Mouse (Mus musculus): ENCODE measurements around the gene Srsf3. TPM values are rescaled to one million over a fixed set of nuclear protein-coding genes. Genes with fewer than 3 reads are reported as not detected.

Srsf3 gene
- total and polyA plus RNA-seq, 3 experiments, result 171 to 687 (median 380) TPM

GRCm38 (mm10) chr17:29023346-29023745 lies 9.1 kb upstream of the Srsf3 start:
- no peak for TF ChIP-seq MAZ (IDR thresholded peaks at IDR 0.05; ENCODE audit: low read depth, low read length)
- TF ChIP-seq HCFC1 (IDR thresholded peaks at IDR 0.05; ENCODE audit: low read depth, low read length), result no peak
- TF ChIP-seq PAX5 (IDR thresholded peaks at IDR 0.05; ENCODE audit: low read length), result no peak
- no peak for TF ChIP-seq USF1 (IDR thresholded peaks at IDR 0.05; ENCODE audit: low read depth, low read length)
- TF ChIP-seq SMC3 (IDR thresholded peaks at IDR 0.05; ENCODE audit: low read depth, low read length), result no peak
- TF ChIP-seq ELF1 (IDR thresholded peaks at IDR 0.05; ENCODE audit: low read depth, low read length), result no peak
- no peak for TF ChIP-seq SIN3A (IDR thresholded peaks at IDR 0.05; ENCODE audit: low read length)
- no peak for TF ChIP-seq KAT2A (IDR thresholded peaks at IDR 0.05; ENCODE audit: insufficient replicate concordance, low read length)
- TF ChIP-seq POLR2A (IDR thresholded peaks at IDR 0.05; ENCODE audit: low read depth, low read length), result no peak
- no peak for TF ChIP-seq MXI1 (IDR thresholded peaks at IDR 0.05; ENCODE audit: low read depth, low read length)
- no peak for TF ChIP-seq JUN (IDR thresholded peaks at IDR 0.05; ENCODE audit: insufficient read depth, low read depth, low read length)
- TF ChIP-seq CHD1 (IDR thresholded peaks at IDR 0.05; ENCODE audit: low read depth, low read length), result no peak
- TF ChIP-seq NRF1 (IDR thresholded peaks at IDR 0.05; ENCODE audit: low read depth, low read length), result no peak
- TF ChIP-seq NELFE (IDR thresholded peaks at IDR 0.05; ENCODE audit: low read depth, low read length), result no peak
- no peak for TF ChIP-seq RCOR1 (conservative IDR thresholded peaks at IDR 0.05; ENCODE audit: low read depth, low read length)
- TF ChIP-seq ZNF384 (IDR thresholded peaks at IDR 0.05; ENCODE audit: low read depth, low read length), result no peak
- no peak overlapping the region for H3K27ac ChIP-seq (ENCODE audit: insufficient read depth, low read depth)

GRCm38 (mm10) chr17:29024047-29024892 lies 8.2 kb upstream of the Srsf3 start:
- dilution Hi-C loops (cut with MboI; ENCODE audit: extremely low pct_ligation_motif_present, extremely low pct_unique_long_range_greater_than_20kb, low sequenced_read_pairs), result no loop called here
- H3K27me3 ChIP-seq (replicated peaks), result no peaks in the 10 kb centered on the region
- H3K9me3 ChIP-seq (replicated peaks; ENCODE audit: low read length), result no peaks in the 10 kb centered on the region
- H3K4me3 ChIP-seq (replicated peaks in 1 of 3; ENCODE audit: low read depth in 2 of 3, low read length in 2 of 3, poor library complexity in 1 of 3), result no peak overlapping the region
- H3K4me2 ChIP-seq (ENCODE audit: insufficient read depth, low read depth, poor library complexity, severe bottlenecking), result no peak overlapping the region
- no peaks in the 10 kb centered on the region for H3K36me3 ChIP-seq (replicated peaks in 1 of 2; ENCODE audit: control insufficient read depth in 1 of 2, insufficient read depth in 1 of 2, low read length in 1 of 2)
- H3K9ac ChIP-seq (ENCODE audit: insufficient read depth, low read depth), result no peak overlapping the region
- in situ Hi-C loops (cut with MboI; ENCODE audit: low pct_ligation_motif_present, low pct_unique_long_range_greater_than_20kb, low sequenced_read_pairs), result no loop called here
- H3K79me2 ChIP-seq (replicated peaks; ENCODE audit: control insufficient read depth, extremely low read depth, insufficient read depth, poor library complexity, severe bottlenecking), result no peaks in the 10 kb centered on the region
- TF ChIP-seq SIN3A (IDR thresholded peaks at IDR 0.05; ENCODE audit: low read length) (no peak), POLR2AphosphoS2 (IDR thresholded peaks at IDR 0.05; ENCODE audit: low read depth, low read length) (no peak), CHD2 (IDR thresholded peaks at IDR 0.05; ENCODE audit: low read length) (no peak), ZKSCAN1 (IDR thresholded peaks at IDR 0.05; ENCODE audit: borderline replicate concordance, low read depth, low read length) (no peak), CTCF (conservative IDR thresholded peaks at IDR 0.05 in 1 of 2, IDR thresholded peaks at IDR 0.05 in 1 of 2; ENCODE audit: low read depth in 2 of 2, low read length in 2 of 2) (no peak), MAFK (IDR thresholded peaks at IDR 0.05; ENCODE audit: insufficient replicate concordance, low read length) (no peak), UBTF (IDR thresholded peaks at IDR 0.05; ENCODE audit: low read depth, low read length) (no peak), CHD1 (IDR thresholded peaks at IDR 0.05; ENCODE audit: low read depth, low read length) (no peak), E2F4 (IDR thresholded peaks at IDR 0.05; ENCODE audit: insufficient replicate concordance, low read depth, low read length) (no peak), USF1 (IDR thresholded peaks at IDR 0.05; ENCODE audit: low read depth, low read length) (no peak), RCOR1 (conservative IDR thresholded peaks at IDR 0.05; ENCODE audit: low read depth, low read length) (no peak), JUN (IDR thresholded peaks at IDR 0.05; ENCODE audit: insufficient read depth, low read depth, low read length) (no peak), NRF1 (IDR thresholded peaks at IDR 0.05; ENCODE audit: low read depth, low read length) (no peak), ZNF384 (IDR thresholded peaks at IDR 0.05; ENCODE audit: low read depth, low read length) (no peak), RAD21 (IDR thresholded peaks at IDR 0.05; ENCODE audit: low read depth, low read length) (no peak), IRF4 (IDR thresholded peaks at IDR 0.05; ENCODE audit: low read depth, low read length) (no peak)
- H3K27ac ChIP-seq (ENCODE audit: insufficient read depth, low read depth), result no peak overlapping the region
- H3K4me1 ChIP-seq (ENCODE audit: control insufficient read depth in 1 of 2, insufficient read depth in 2 of 2), result peaks cover 2 to 35% of the 10 kb centered on the region in 2 experiments
- DNase-seq (ENCODE audit: extremely low read depth), result no peak

More at GRCm38 (mm10) chr17:29023346-29023745, 9.1 kb upstream of the Srsf3 start:
- Histone ChIP-seq H3K4me2 (ENCODE audit: insufficient read depth, low read depth, poor library complexity, severe bottlenecking) (no peak overlapping the region), H3K9me3 (replicated peaks; ENCODE audit: low read length) (no peaks in the 10 kb centered on the region), H3K79me2 (replicated peaks; ENCODE audit: control insufficient read depth, extremely low read depth, insufficient read depth, poor library complexity, severe bottlenecking) (no peaks in the 10 kb centered on the region), H3K9ac (ENCODE audit: insufficient read depth, low read depth) (no peak overlapping the region), H3K4me1 (ENCODE audit: control insufficient read depth in 1 of 2, insufficient read depth in 2 of 2) (peaks cover 7 to 44% of the 10 kb centered on the region in 2 experiments), H3K36me3 (replicated peaks in 1 of 2; ENCODE audit: control insufficient read depth in 1 of 2, insufficient read depth in 1 of 2, low read length in 1 of 2) (no peaks in the 10 kb centered on the region), H3K4me3 (replicated peaks in 1 of 3; ENCODE audit: low read depth in 2 of 3, low read length in 2 of 3, poor library complexity in 1 of 3) (no peak overlapping the region), H3K27me3 (replicated peaks) (no peaks in the 10 kb centered on the region)
- DNase-seq (ENCODE audit: extremely low read depth), result no peak
- dilution Hi-C loops (cut with MboI; ENCODE audit: extremely low pct_ligation_motif_present, extremely low pct_unique_long_range_greater_than_20kb, low sequenced_read_pairs), result no loop called here
- in situ Hi-C loops (cut with MboI; ENCODE audit: low pct_ligation_motif_present, low pct_unique_long_range_greater_than_20kb, low sequenced_read_pairs), result no loop called here
